Mouse (Mus musculus): ENCODE data around the gene Nxnl2.
"Not testable (repeated sequence)": the region's sequence is repeated elsewhere in the genome, so short reads cannot be mapped to it uniquely, and the experiment has no call there.

DNA sequence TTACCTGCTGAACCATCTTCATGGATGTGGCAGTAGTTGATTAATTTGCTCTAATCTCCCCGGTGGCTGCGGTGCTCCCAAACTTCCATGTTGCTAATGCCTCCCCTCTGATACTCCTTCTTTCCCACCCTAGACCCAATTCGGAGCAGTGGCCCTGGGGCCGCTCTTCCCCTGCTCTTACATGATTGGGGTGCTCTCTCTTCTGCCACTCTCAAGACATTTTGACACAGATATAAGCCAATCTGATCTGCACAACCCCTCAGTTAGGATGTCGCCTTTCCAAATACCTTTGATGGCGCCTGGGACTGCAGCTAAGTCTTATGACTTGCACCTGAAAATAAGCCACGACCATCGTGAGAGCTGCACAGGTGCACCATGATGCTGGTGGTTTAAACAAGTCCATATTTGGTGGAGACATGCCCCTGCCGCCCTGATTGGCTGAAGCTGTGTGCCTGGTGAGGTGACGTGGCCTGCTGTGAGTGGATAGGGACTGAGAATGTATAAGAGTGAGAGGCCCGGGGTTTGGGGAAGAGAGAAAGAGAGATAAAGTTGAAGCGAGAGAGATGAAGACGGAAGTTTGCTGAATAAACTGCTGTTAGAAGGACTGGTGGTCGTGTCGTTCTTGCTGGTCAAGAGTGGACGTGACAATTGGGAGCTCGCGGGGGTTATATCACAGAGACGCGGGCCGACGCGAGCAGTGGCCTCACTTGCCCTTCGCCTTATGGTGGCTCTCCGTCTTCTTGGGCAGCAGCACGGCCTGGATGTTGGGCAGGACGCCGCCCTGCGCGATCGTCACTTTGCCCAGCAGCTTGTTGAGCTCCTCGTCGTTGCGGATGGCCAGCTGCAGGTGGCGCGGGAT is 31.4 kb downstream of the Nxnl2 start:
- TF ChIP-seq POLR2A (IDR thresholded peaks at IDR 0.05; ENCODE audit: insufficient read length, low read depth); MYOD1 (IDR thresholded peaks at IDR 0.05; ENCODE audit: control insufficient read depth in 1 of 3, insufficient read length in 2 of 3, low read depth in 2 of 3); USF1 (IDR thresholded peaks at IDR 0.05; ENCODE audit: low read depth); E2F4 (IDR thresholded peaks at IDR 0.05; ENCODE audit: insufficient read depth); MAX (IDR thresholded peaks at IDR 0.05; ENCODE audit: low read depth); TCF3 (IDR thresholded peaks at IDR 0.05; ENCODE audit: insufficient read length, low read depth): not testable (repeated sequence)

Measured in myocyte (in vitro differentiated cells).